Mouse (Mus musculus): ENCODE results near the gene Clmp. TPM values are rescaled to one million over a fixed set of nuclear protein-coding genes. Genes with fewer than 3 reads are reported as not detected.

Gene Clmp
- 1 to 10 TPM; 4.4 to 5.5 TPM for total RNA-seq (2021)
- polyA plus RNA-seq (2012; rRNA removed), result 2.8 and 3.1 TPM in 2 replicates
- long read RNA-seq, full-length matches to known transcripts, result 7 of 10 reads
- long read RNA-seq, partial matches to known transcripts, result 1 of 10 reads
- long read RNA-seq, other reads (novel, unspliced or antisense), result 2 of 10 reads

DNA sequence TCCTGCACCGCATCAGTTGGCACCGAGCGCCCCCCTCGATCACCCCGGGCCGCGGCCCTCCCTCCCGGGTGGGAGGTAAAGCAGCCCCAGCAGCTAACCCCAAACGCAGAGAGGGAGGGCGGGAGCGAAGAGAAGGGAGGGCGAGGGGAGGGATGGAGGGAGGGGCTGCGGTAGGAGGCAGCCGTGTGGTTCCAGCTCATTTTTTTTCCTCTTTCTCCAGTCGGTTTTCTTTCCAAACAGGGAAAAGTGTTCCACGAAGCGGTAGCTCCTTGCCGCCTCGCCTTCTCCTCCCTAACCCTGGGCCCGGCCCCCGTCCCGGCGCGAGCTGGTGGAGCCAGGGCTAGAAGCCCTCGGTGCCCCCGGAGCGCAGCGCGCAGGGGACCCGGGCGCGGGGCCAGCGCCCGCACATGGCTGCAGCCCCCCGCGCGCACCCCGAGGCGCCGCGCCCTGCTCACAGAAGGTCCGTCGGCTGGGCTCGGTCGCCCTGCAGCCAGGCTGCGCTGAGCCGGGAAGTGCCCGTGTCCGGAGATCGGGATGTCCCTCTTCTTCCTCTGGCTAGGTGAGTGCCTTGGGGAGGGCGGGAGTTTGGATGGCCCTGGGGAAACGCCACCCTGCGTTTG, at the start of gene Clmp:
Gene Clmp (plus strand): TSS at position 162 of the 620 bp plus-strand sequence.
- peaks cover 10% of the 10 kb centered on the region for H3K27me3 ChIP-seq (ENCODE audit: control insufficient read depth, insufficient read depth, low read length)
- H3K27ac ChIP-seq, result peak within 1 kb of the TSS; percentile 55
- peak within 1 kb of the TSS; percentile 46 for H3K4me3 ChIP-seq
- 1% methylated on average over 53 of the region's 53 CpGs for WGBS
- peak; percentile 27 to 56 for DNase-seq
- TF ChIP-seq EP300 (IDR thresholded peaks at IDR 0.05; ENCODE audit: insufficient read depth, low read depth, low read length), result no peak
- no peak for TF ChIP-seq POLR2A (IDR thresholded peaks at IDR 0.05; ENCODE audit: insufficient read depth, low read depth, low read length)
- intact Hi-C loops (cut with DNase I), result no loop called here
- H3K4me1 ChIP-seq (ENCODE audit: control insufficient read depth, insufficient read depth, low read length), result no peaks in the 10 kb centered on the region; the same call in 1 of the 2 replicates
- H3K36me3 ChIP-seq (ENCODE audit: control insufficient read depth, insufficient read depth, low read length), result no peaks in the 10 kb centered on the region
- no peaks in the 10 kb centered on the region for H3K79me2 ChIP-seq (replicated peaks; ENCODE audit: control insufficient read depth, insufficient read depth, low read length)
- peak within 1 kb of the TSS; percentile 59 for H3K9ac ChIP-seq (ENCODE audit: low read depth, low read length)

DNA sequence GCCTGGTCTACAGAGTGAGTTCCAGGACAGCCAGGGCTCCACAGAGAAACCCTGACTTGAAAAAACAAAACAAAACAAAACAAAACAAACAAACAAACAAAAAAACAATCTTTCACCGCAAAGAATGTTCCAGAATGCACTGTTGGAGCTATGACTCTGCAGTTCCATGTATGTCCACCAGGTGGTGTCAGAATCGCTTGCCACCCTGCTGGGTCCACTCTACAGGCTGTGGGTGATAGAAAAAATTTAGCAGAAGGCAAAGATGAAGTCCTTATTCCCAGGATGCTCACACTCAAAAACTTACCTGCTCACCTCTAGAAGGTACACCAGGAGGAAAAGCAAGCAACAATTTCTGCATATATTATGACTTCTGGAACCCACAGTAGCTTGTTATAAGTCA, 49.7 kb upstream of the Clmp start:
- TF ChIP-seq EP300 (IDR thresholded peaks at IDR 0.05; ENCODE audit: insufficient read depth, low read depth, low read length) (0 out of 2 replicates have a peak, but pooled peaks have one; percentile 40), CTCF (IDR thresholded peaks at IDR 0.05) (peak; percentile 99), POLR2A (IDR thresholded peaks at IDR 0.05; ENCODE audit: insufficient read depth, low read depth, low read length) (no peak)
- intact Hi-C loops (cut with DNase I), result loop anchor here (1.0 to 5.0 kb wide), 2 partner anchors 96 to 115 kb away; no protein-coding TSS in a partner anchor
- Histone ChIP-seq H3K4me1 (ENCODE audit: control insufficient read depth, insufficient read depth, low read length) (peaks cover 2% of the 10 kb centered on the region; the same call in 1 of the 2 replicates), H3K9ac (ENCODE audit: low read depth, low read length) (no peak overlapping the region), H3K27ac (no peak overlapping the region), H3K36me3 (ENCODE audit: control insufficient read depth, insufficient read depth, low read length) (no peaks in the 10 kb centered on the region), H3K27me3 (ENCODE audit: control insufficient read depth, insufficient read depth, low read length) (no peaks in the 10 kb centered on the region), H3K79me2 (replicated peaks; ENCODE audit: control insufficient read depth, insufficient read depth, low read length) (no peaks in the 10 kb centered on the region), H3K4me3 (no peak overlapping the region)
- peak; percentile 55 to 66 for DNase-seq
- WGBS, result 2% methylated on average over 2 of the region's 2 CpGs

GRCm38 (mm10) chr9:40637705-40638393, 47.9 kb upstream of the Clmp start:
- Histone ChIP-seq H3K27ac (no peak overlapping the region), H3K27me3 (ENCODE audit: control insufficient read depth, insufficient read depth, low read length) (no peaks in the 10 kb centered on the region), H3K4me3 (peak overlapping the region; percentile 59), H3K9ac (ENCODE audit: low read depth, low read length) (no peak overlapping the region), H3K79me2 (replicated peaks; ENCODE audit: control insufficient read depth, insufficient read depth, low read length) (no peaks in the 10 kb centered on the region), H3K36me3 (ENCODE audit: control insufficient read depth, insufficient read depth, low read length) (no peaks in the 10 kb centered on the region), H3K4me1 (ENCODE audit: control insufficient read depth, insufficient read depth, low read length) (peaks cover 2% of the 10 kb centered on the region; the same call in 1 of the 2 replicates)
- DNase-seq, result no peak
- WGBS, result 45% methylated on average over 8 of the region's 8 CpGs
- TF ChIP-seq EP300 (IDR thresholded peaks at IDR 0.05; ENCODE audit: insufficient read depth, low read depth, low read length), result no peak
- no peak for TF ChIP-seq CTCF (IDR thresholded peaks at IDR 0.05)
- TF ChIP-seq POLR2A (IDR thresholded peaks at IDR 0.05; ENCODE audit: insufficient read depth, low read depth, low read length), result no peak
- intact Hi-C loops (cut with DNase I), result loop anchor here (5.0 kb wide), 1 partner anchor 94 kb away; no protein-coding TSS in a partner anchor

DNA sequence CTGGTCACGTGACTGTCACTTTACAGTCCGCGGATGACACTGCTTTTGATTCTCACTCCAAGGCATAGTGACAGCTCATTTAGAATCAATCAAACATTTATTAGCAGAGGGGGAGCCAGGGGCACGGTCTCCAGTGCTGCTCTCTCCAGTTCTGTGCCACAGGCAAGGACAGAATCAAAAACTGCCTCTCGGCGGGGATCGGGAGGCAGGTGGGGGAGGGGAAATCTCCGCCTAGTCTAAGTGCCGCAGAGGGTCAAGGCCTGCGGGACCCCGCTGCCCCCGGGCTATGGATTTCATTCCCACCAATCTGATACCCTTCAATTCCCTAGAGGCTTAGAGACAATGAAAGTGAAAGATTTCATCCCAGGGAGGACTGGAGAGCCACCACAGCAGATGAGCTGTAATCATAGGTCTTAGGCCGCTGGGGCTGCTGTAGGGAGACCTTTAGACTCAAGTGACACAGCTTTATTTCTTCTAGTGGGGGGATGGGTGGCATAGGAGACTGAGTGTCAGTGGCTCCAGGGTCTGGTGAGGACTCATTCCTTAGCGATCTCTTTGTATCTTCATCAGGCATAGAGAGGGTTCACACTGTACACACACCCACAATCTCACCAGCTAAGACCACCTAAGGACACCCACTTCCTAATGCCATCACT, 47.2 kb upstream of the Clmp start:
- TF ChIP-seq CTCF (IDR thresholded peaks at IDR 0.05) (no peak), POLR2A (IDR thresholded peaks at IDR 0.05; ENCODE audit: insufficient read depth, low read depth, low read length) (no peak), EP300 (IDR thresholded peaks at IDR 0.05; ENCODE audit: insufficient read depth, low read depth, low read length) (no peak)
- Histone ChIP-seq H3K36me3 (ENCODE audit: control insufficient read depth, insufficient read depth, low read length) (no peaks in the 10 kb centered on the region), H3K79me2 (replicated peaks; ENCODE audit: control insufficient read depth, insufficient read depth, low read length) (no peaks in the 10 kb centered on the region), H3K27me3 (ENCODE audit: control insufficient read depth, insufficient read depth, low read length) (no peaks in the 10 kb centered on the region), H3K4me1 (ENCODE audit: control insufficient read depth, insufficient read depth, low read length) (peaks cover 2% of the 10 kb centered on the region; the same call in 1 of the 2 replicates), H3K9ac (ENCODE audit: low read depth, low read length) (peak overlapping the region; percentile 65), H3K4me3 (peak overlapping the region; percentile 59), H3K27ac (0 out of 2 replicates have a peak overlapping the region, but pooled peaks have one; percentile 24)
- intact Hi-C loops (cut with DNase I), result loop anchor here (5.0 kb wide), 1 partner anchor 94 kb away; no protein-coding TSS in a partner anchor
- peak; percentile 54 to 56 for DNase-seq
- 10% methylated on average over 14 of the region's 14 CpGs for WGBS

DNA sequence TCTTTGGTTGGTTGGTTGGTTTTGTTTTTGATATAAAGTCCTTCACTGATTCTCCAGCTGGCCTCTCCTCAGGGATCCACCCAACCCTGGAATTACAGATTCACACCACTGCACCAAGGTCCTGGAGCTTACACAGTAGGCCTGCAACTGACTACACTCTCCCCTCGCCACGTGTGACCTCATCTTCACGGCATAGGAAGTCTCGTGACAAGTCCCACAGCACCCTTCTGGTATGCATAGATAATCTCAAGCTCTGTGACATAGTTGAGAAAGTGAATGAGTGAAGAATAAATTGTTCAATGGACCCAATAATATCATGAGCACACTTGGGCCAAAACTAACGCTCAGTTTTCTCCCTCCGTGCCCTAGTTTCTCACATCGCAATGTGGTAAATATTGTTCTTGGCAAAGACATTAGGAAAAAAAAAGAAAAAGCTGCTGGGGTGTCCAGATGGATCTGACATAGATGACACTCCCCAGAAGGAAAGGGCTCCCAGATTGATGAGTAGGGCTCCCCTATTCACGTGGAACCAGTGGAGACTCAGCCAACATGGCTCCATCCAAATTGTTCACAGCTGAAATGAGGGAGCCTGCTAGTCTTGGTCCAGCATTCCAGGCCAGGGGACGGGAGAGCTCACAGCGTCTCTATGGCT, 46.1 kb upstream of the Clmp start:
- Histone ChIP-seq H3K36me3 (ENCODE audit: control insufficient read depth, insufficient read depth, low read length) (no peaks in the 10 kb centered on the region), H3K9ac (ENCODE audit: low read depth, low read length) (no peak overlapping the region), H3K27me3 (ENCODE audit: control insufficient read depth, insufficient read depth, low read length) (no peaks in the 10 kb centered on the region), H3K27ac (no peak overlapping the region), H3K79me2 (replicated peaks; ENCODE audit: control insufficient read depth, insufficient read depth, low read length) (no peaks in the 10 kb centered on the region), H3K4me1 (ENCODE audit: control insufficient read depth, insufficient read depth, low read length) (peaks cover 2% of the 10 kb centered on the region; the same call in 1 of the 2 replicates), H3K4me3 (no peak overlapping the region)
- intact Hi-C loops (cut with DNase I), result loop anchor here (5.0 kb wide), 1 partner anchor 93 kb away; no protein-coding TSS in a partner anchor
- no peak for TF ChIP-seq POLR2A (IDR thresholded peaks at IDR 0.05; ENCODE audit: insufficient read depth, low read depth, low read length)
- no peak for TF ChIP-seq EP300 (IDR thresholded peaks at IDR 0.05; ENCODE audit: insufficient read depth, low read depth, low read length)
- TF ChIP-seq CTCF (IDR thresholded peaks at IDR 0.05), result no peak
- peak; percentile 38 to 58 for DNase-seq
- WGBS, result 62% methylated on average over 10 of the region's 10 CpGs
